Mouse (Mus musculus): ENCODE results near the gene Ralgapa2. TPM values are rescaled to one million over a fixed set of nuclear protein-coding genes. Genes with fewer than 3 reads are reported as not detected.
A peak's percentile ranks its signal among the peaks of the same experiment; 100 is the strongest.

Gene Ralgapa2
- total RNA-seq (2021) = 10 to 100 TPM; 20.3 to 22.5 TPM
- long read RNA-seq, experiment 1, partial matches to known transcripts = 0 of 1 reads
- long read RNA-seq, experiment 1, other reads (novel, unspliced or antisense) = 1 of 1 reads
- long read RNA-seq, experiment 2, partial matches to known transcripts = 0 of 1 reads
- long read RNA-seq, experiment 2, other reads (novel, unspliced or antisense) = 1 of 1 reads

GRCm38 (mm10) chr2:146511911-146512580 lies at the start of gene Ralgapa2:
Gene Ralgapa2, minus strand, starts transcription at chr2:146512344.
- peak; percentile 97 to 100 for DNase-seq (ENCODE audit: low spot score in 2 of 2)

GRCm38 (mm10) chr2:146561505-146561904 lies 49.4 kb upstream of the Ralgapa2 start:
- DNase-seq (ENCODE audit: low spot score in 2 of 2) = no peak

- DNase-seq (ENCODE audit: low spot score in 2 of 2) = no peak
Measured at GRCm38 (mm10) chr2:146560633-146561043, 48.5 kb upstream of the Ralgapa2 start.

GRCm38 (mm10) chr2:146556148-146556547 lies 44.0 kb upstream of the Ralgapa2 start:
- no peak for DNase-seq (ENCODE audit: low spot score in 2 of 2)

GRCm38 (mm10) chr2:146555351-146555750 lies 43.2 kb upstream of the Ralgapa2 start:
- no peak for DNase-seq (ENCODE audit: low spot score in 2 of 2)

- no peak for DNase-seq (ENCODE audit: low spot score in 2 of 2)
Measured at GRCm38 (mm10) chr2:146553701-146554100, 41.6 kb upstream of the Ralgapa2 start.

GRCm38 (mm10) chr2:146551818-146552217 lies 39.7 kb upstream of the Ralgapa2 start:
- no peak for DNase-seq (ENCODE audit: low spot score in 2 of 2)

- peak; percentile 28 to 75 for DNase-seq (ENCODE audit: low spot score in 2 of 2)
Measured at GRCm38 (mm10) chr2:146549111-146549776, 37.1 kb upstream of the Ralgapa2 start.

GRCm38 (mm10) chr2:146544155-146544814 lies 32.1 kb upstream of the Ralgapa2 start:
- DNase-seq (ENCODE audit: low spot score in 2 of 2) = no peak

GRCm38 (mm10) chr2:146533118-146533949 lies 21.2 kb upstream of the Ralgapa2 start:
- DNase-seq (ENCODE audit: low spot score in 2 of 2) = no peak

GRCm38 (mm10) chr2:146532493-146532892 lies 20.3 kb upstream of the Ralgapa2 start:
- DNase-seq (ENCODE audit: low spot score in 2 of 2) = no peak

- DNase-seq (ENCODE audit: low spot score in 2 of 2) = no peak
Measured at GRCm38 (mm10) chr2:146525483-146525882, 13.3 kb upstream of the Ralgapa2 start.

GRCm38 (mm10) chr2:146524685-146525415 lies 12.7 kb upstream of the Ralgapa2 start:
- DNase-seq (ENCODE audit: low spot score in 2 of 2) = no peak

- DNase-seq (ENCODE audit: low spot score in 2 of 2) = no peak
Measured at GRCm38 (mm10) chr2:146516894-146517293, 4.8 kb upstream of the Ralgapa2 start.

- no peak for DNase-seq (ENCODE audit: low spot score in 2 of 2)
Measured at GRCm38 (mm10) chr2:146515081-146515480, 2.9 kb upstream of the Ralgapa2 start.

GRCm38 (mm10) chr2:146512581-146512920 lies 407 bp upstream of the Ralgapa2 start:
- DNase-seq (ENCODE audit: low spot score in 2 of 2) = no peak

GRCm38 (mm10) chr2:146511401-146511865 lies 711 bp downstream of the Ralgapa2 start:
- DNase-seq (ENCODE audit: low spot score in 2 of 2) = no peak

- DNase-seq (ENCODE audit: low spot score in 2 of 2) = no peak
Measured at GRCm38 (mm10) chr2:146510780-146511179, 1.4 kb downstream of the Ralgapa2 start.

GRCm38 (mm10) chr2:146502578-146503311 lies 9.4 kb downstream of the Ralgapa2 start:
- DNase-seq (ENCODE audit: low spot score in 2 of 2) = peak; percentile 46 to 79

Measured in layer of hippocampus, postnatal 14 days (tissue).